Mouse (Mus musculus): ENCODE data around the gene Per1.

Per1 gene

DNA sequence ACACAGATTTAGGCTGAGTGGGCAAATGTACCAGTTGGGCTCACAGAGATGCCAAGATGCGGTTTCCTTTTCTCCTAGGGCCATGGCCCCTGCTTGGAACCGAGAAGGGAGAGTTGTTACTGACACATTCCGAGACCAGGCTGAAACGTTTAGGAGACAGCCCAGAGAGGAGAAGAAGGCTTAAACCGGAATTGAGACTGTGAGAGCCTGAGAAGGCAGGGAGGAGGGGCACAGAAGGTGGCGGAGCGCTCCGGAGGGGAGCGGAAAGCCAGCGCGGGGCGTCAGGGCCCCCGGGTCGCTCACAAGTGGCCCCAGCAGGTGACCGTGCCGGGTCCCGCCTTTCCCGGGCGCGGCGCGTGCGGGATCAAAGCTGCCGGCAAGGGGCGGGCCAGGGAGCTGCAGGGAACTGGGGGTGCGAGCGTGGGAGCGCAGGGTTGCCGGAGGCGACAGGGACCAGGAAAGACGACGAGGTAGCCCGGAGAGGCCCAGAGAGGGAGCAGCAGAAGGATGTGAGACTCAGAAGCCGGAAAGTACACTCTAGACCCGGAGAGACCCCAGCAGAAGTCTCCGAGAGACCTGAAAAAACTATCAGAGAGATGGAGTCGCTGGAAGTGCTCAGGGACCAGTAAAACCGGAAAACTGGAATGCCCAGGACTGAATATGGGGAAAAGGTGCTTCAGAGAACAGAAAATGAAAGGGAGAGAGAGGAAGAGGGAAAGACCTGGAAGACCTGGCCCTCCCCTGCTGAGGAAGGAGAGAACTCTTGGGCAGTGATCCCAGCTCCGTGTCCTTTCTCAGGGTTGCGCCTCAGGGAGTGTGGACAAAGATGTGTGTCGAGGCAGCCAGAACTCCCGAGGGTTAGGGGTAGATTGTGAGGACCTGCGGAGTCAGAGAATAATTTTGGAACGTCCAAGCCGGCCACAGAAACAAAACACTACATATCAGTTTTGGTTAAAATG lies 23.0 kb downstream of the Per1 start:
- peak; percentile 77 to 83 for DNase-seq

DNA sequence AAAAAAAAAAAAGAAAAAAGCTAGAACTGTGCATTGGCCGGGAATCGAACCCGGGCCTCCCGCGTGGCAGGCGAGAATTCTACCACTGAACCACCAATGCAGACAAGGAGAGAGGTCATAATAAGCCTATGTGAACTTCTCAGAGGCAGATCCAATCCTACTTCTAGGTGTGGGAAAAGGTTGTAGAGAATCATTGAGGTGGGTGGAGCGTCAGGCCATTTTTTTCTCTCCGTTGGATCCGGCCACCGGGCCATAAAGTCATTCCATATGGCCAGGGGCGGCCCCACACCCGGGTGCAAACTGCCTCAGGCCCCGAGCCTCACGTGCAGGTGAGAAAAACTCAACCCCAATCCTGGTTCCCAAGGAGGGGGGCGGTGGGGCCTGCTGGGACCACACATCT lies 23.7 kb downstream of the Per1 start:
- DNase-seq: peak; percentile 77 to 90

- no peak for DNase-seq
These were observed 24.6 kb downstream of the Per1 start for GRCm38 (mm10) chr11:69119446-69120155.

GRCm38 (mm10) chr11:69120221-69121000 lies 25.4 kb downstream of the Per1 start, which contains the start of gene Hes7:
Gene Hes7 (plus strand): TSS chr11:69120404.
- DNase-seq: no peak

- DNase-seq: no peak
These were observed 26.2 kb downstream of the Per1 start for GRCm38 (mm10) chr11:69121001-69121740.

DNA sequence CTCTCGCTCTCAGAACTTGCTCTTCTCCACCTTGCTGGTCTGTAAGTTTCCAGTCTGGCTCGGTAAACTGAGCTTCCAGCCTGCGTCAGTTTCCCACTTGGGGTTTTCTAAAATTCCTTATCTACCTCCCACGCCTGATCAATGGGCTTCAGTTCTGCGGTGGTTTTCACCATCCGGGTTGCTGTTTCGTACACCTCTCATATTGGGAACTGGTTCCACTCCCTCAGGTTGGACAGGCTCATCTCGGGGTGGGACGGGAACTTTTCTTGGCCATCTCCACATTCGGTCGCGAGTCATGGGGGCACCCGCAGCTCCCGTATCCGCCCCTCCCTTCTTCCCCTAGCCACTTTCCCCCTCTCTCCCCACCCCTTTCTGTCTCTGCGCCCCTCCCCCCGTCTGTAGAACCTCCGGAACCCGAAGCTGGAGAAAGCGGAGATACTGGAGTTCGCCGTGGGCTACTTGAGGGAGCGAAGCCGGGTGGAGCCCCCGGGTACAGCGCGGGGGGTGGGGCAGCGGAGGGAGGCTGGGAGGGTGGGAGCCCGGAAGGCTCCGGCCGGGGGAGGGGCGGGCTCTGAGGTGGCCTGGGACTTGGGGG lies 26.8 kb downstream of the Per1 start:
- DNase-seq: no peak

DNA sequence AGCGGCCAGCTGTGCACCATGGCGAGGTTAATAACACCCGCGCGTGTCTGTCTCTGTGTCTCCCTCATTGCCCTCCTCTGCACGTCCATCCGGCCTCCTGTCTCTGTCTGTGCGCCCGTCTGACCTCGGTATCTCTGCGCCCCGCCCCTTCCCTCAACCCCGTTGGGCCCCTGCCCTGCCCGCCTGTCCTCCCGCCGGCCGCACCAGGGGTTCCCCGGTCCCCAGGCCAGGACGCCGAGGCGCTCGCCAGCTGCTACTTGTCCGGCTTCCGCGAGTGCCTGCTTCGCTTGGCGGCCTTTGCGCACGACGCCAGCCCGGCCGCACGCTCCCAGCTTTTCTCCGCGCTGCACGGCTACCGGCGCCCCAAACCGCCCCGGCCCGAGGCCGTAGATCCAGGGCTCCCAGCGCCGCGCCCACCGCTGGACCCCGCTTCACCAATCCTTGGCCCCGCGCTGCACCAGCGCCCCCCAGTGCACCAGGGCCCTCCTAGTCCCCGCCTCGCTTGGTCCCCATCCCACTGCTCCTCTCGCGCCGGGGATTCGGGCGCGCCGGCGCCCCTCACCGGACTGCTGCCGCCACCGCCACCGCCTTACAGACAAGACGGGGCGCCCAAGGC lies 27.4 kb downstream of the Per1 start, which contains the start of gene 9130213A22Rik:
TSS of gene 9130213A22Rik (minus strand) at position 254 of the 616 bp plus-strand sequence.
- DNase-seq: peak; percentile 91 to 92

DNA sequence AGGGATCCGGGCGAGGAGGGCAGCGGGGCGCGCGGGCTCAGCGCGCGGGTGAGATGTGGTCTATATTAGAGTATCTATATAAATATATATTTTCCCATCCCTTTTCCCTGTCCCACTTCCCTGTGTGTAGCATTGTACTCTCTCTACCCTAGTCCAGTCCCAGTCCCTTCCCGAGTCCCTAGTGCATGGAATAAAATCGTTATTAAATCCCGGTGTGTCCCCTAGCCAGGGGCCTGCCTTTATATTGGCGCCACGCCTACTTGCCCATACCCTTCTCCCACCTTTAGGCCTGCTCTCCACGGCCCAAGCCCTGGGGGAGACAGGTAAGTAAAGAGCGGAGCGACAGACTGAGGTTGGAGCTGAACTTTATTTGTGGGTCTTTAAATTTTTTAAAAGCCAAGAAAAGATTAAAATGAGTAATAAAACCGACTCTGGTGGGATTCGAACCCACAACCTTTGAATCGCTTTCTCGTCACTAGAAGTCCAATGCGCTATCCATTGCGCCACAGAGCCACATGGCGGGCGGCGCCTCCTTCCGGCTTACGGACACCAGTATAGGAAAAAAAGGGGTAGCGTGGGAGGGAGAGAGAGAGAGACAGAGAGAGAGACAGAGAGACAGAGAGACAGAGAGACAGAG lies 28.2 kb downstream of the Per1 start:
- DNase-seq: peak; percentile 89 to 91

DNA sequence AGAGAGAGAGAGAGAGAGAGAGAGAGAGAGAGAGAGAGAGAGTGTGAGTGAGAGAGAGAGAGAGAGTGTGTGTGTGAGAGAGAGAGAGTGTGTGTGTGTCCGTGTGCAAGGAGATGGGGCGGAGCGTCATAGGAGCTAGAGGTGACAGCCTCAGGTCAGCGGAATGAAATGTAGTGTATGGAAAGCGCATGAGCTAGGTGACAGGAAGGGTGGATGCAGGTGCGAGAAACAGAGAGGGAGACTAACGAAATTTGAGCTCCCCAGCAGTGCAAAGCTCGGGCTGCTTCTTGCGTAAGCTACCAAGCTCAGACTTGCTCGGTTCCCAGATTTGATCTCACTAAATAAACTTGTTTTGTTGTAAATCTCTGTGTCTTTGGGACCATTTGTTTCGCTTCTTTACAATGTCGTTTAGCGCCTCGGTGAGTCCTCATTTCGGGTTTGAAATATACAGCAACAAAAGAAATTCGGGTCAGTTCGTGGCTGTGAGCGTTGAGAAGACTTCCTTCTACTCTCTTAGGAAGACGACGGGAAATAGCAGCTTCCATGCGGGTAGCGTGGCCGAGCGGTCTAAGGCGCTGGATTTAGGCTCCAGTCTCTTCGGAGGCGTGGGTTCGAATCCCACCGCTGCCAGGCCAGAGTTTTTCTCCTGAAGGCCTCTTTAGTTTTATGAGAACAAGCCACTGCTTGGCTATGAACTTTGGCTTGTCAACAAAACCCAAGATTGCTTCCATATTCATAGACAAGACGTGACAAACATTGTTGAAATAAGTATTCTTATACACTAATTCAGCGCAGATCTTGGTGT lies 28.9 kb downstream of the Per1 start:
- DNase-seq: peak; percentile 88 to 89

GRCm38 (mm10) chr11:69124498-69124847 lies 29.5 kb downstream of the Per1 start:
- peak in 1 of 2 experiments; percentile 63 for DNase-seq

- DNase-seq: peak; percentile 85 to 87
These were observed 30.2 kb downstream of the Per1 start for GRCm38 (mm10) chr11:69125041-69125851.

- DNase-seq: no peak
These were observed 30.7 kb downstream of the Per1 start, which contains the start of gene Aloxe3 for GRCm38 (mm10) chr11:69125852-69125918. Gene Aloxe3 (plus strand): TSS chr11:69125896.

DNA sequence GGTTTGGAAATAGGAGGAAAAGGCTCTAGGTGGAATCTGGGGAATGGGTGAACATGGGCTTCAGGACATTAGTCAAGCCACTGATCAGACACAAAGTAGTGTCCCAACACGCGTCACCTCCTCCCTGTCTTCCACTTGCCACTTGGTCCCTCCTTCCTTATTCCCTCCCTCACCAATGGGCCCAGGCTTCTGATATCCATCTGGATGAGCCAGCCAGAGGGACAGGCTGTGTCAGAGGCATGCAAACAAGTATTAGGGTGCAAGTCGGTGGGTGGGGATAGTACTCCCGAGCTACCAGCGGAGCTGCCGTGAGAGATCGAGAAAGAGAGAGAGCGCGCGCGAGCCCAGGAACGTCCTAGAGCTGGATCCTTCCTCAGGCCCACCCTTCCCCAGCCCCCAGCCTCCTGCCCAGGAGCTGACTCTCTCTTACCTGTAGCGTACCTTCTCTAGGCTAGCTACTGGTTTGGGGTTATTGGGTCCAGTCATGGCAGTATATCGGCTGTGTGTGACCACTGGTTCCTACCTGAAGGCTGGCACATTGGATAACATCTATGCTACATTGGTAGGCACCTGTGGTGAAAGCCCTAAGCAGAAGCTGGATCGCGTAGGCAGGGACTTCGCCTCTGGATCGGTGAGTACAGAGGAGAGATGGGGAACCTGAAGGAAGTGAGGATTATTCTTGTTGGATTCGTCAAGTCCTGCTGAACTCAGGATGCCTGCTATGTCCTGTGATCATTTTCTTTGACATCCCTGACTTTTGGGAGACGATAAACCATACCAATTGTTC lies 31.1 kb downstream of the Per1 start:
- DNase-seq: no peak

DNA sequence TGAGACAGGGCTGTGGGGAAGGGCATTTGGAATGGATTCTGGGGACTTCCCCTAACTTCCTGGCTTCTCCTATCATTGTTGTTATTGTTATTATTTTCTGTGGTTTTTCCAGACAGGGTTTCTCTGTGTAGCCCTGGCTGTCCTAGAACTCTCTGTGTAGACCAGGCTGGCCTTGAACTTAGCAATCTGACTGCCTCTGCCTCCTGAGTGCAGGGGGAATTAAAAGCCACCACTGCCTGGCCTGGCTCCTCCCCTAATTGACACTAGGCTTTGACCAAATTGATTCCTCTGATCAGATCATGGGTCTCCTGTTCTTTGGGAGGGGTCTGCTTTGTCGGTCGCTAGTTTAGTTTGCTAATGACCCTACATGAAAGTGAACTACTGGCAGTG lies 31.7 kb downstream of the Per1 start:
- DNase-seq: no peak

- no peak for DNase-seq
These were observed 33.6 kb downstream of the Per1 start for GRCm38 (mm10) chr11:69128426-69129122.

- DNase-seq: peak in 1 of 2 experiments; percentile 52
These were observed 38.5 kb downstream of the Per1 start for GRCm38 (mm10) chr11:69133566-69133922.

DNA sequence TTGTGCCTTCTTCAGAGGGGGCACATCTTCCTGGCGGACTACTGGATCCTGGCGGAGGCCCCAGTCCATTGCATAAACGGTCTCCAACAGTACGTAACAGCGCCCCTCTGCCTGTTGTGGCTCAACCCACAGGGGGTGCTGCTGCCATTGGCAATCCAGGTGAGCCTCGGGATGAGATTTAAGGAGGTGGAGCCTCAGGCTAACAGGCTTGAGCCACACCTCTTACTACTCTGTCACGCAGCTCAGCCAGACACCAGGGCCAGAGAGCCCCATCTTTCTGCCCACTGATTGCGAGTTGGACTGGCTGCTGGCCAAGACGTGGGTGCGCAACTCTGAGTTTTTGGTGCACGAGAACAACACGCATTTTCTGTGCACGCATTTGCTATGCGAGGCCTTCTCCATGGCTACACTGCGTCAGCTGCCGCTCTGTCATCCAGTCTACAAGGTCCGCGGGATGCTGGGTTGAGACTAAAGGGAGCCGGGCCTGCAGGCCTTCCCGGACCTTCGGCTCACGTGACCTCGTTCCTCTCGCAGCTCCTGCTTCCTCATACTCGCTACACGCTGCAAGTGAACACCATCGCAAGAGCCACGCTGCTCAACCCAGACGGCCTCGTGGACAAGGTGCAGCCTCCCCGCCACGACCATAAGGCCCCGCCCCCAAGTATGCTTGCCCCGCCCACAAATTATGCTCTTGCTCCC lies 39.1 kb downstream of the Per1 start:
- peak; percentile 71 to 81 for DNase-seq

- no peak for DNase-seq
These were observed 39.6 kb downstream of the Per1 start for GRCm38 (mm10) chr11:69134622-69134968.

All from lung, adult 18-20 months (tissue).